Mouse (Mus musculus) left cerebral cortex, postnatal 25 days (tissue): Measurements from ENCODE around the gene Hkdc1. TPM values are rescaled to one million over a fixed set of nuclear protein-coding genes. Genes with fewer than 3 reads are reported as not detected.

Experiments
- DNase-seq, 2 experiments: peaks; one replicate each; pipeline ENCODE4 v3.0.0; 2022; ENCODE audit warnings: low spot score in 2 of 2, mixed read lengths in 1 of 2
- intact Hi-C: fragments of 180-260 bp; cut with DNase I; formaldehyde crosslinking; loops from one replicate; pipeline ENCODE4 v1.15.1; 2025
- total RNA-seq, 2 experiments: library from RNA; stranded (reverse); gene quantifications; 2 replicates each; pipeline ENCODE4 v1.2.3; 2021

Gene Hkdc1
- total RNA-seq, 2 experiments from 2014 or later = 12.9 to 13.3 TPM

DNA sequence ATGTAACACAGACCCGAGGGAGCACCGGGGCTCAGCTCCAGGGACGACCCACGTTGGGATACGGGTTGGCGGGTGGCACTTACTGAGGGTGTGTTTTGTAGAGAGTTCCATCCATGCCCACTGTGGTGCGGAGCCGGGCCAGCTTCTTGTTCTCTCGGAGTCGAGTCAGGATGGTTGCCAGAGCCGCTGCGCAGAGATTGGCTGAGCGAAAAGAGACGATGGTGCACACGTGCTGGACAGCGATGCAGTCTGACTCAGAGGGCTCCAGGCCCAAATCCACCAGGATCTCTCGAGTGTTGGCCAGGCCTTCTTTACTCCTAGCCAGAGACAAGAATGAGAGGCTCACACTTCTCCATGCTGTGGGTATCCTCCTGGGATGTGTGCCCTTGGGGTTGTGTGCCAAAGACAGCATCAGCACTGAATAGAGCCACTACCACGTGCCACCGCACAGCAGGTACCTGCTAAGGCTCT, 20.6 kb downstream of the Hkdc1 start:
- intact Hi-C loops = no loop called here
- peak in 1 of 2 experiments; percentile 42 for DNase-seq

- no peak for DNase-seq
- intact Hi-C loops = no loop called here
Measured at GRCm38 (mm10) chr10:62383011-62383410, 39.3 kb downstream of the Hkdc1 start.

DNA sequence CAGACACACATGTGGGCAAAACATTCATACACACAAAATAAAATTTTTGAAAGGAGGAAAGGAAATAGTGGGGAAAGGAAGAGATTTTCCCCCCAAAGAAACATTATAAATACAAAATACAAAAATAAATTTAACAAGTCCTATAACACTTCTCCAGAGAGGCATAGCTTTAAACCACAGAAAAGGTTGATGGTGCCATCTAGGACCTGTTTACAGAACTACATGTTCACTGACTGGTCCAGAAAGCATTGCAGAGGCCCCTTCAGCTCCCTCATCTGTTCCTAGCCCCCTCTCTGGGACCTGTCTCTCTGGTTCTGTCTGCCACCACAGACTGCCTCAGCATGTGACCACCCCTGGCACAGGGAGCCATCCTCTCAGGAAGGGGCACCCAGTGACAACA, 41.4 kb downstream of the Hkdc1 start:
- no peak for DNase-seq
- intact Hi-C loops = no loop called here

DNA sequence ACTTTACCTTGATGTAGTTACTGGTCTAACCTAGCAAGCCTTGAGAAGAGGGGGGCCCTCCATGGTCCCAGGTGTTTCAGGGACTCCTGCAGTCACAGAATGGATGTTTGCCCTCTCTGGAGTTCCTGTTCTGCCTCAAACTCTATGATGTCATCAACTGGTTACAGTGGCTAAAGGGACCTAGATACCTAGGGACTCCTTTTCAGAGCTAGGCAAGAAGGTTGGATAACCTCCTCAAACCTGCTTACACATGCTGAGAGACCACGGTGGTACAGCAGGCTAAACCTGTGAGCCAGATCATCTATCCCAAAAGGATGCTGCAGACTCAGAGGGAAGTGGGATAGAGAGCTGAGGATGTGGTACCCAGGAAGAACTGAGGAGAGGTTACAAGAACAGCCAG, 42.5 kb downstream of the Hkdc1 start, which contains the start of gene Hk1:
Hk1 (minus strand) TSS at position 101 of the 400 bp plus-strand sequence.
- no peak for DNase-seq
- intact Hi-C loops = no loop called here

DNA sequence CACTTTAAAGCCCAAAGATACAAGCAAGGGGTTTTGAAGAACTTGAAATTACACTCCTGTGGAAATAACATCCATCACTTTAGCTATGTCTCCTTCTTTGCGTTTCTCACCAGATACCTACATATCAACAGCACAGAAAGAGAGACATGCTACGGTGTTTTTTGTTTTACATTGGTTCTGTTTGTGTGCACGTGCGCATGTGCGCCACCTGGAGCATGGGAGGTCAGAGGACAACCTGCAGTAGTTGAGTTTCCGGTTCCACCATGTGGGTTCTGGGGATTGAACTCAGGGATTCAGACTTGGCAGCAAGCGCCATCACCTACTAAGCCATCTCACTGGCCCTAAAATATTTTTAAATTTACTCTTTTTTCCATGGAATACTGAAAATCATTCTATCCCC, 63.5 kb downstream of the Hkdc1 start:
- intact Hi-C loops = no loop called here

GRCm38 (mm10) chr10:62356105-62356730, 66.1 kb downstream of the Hkdc1 start:
- intact Hi-C loops = no loop called here
- DNase-seq = peak; percentile 38 to 67

More for the DNA sequence above, 63.5 kb downstream of the Hkdc1 start:
- DNase-seq = no peak

- no peak for DNase-seq
- intact Hi-C loops = no loop called here
Measured at GRCm38 (mm10) chr10:62345147-62345546, 77.1 kb downstream of the Hkdc1 start.

- intact Hi-C loops = no loop called here
Measured at GRCm38 (mm10) chr10:62344004-62344752, 78.1 kb downstream of the Hkdc1 start.

DNA sequence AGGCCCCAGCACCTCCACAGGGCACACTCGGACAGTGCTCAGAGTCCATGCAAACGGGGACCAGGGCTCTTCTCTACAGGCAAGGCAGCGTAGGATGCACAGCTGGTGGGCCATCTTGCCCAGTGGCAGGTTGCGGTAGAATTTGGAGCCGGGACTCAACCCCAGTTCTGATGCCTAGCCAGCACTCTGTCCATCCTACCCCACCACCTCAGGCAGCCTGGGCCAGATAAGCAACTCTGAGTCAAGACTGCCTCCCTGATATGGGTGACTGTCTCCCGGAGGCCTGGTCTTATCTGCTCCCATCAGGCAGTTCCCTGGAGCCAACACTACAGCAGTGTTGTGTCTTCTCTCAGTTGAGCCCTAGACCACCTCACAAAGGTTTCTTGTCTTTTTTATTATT, 79.8 kb downstream of the Hkdc1 start:
- intact Hi-C loops = no loop called here
- no peak for DNase-seq

More at GRCm38 (mm10) chr10:62344004-62344752, 78.1 kb downstream of the Hkdc1 start:
- no peak for DNase-seq

- intact Hi-C loops = loop anchor here (2.0 kb wide), 1 partner anchor 69 kb away; no protein-coding TSS in a partner anchor
- no peak for DNase-seq
Measured at GRCm38 (mm10) chr10:62341956-62342355, 80.3 kb downstream of the Hkdc1 start.

GRCm38 (mm10) chr10:62340991-62341390, 81.3 kb downstream of the Hkdc1 start:
- DNase-seq = no peak
- intact Hi-C loops = loop anchor here (1.0 to 2.0 kb wide), 3 partner anchors 41 to 108 kb away; partner anchors contain the start of genes 4930507D05Rik and Supv3l1

- peak; percentile 96 to 99 for DNase-seq
- intact Hi-C loops = loop anchor here (1.0 to 2.0 kb wide), 3 partner anchors 40 to 109 kb away; partner anchors contain the start of genes 4930507D05Rik and Supv3l1
Measured at GRCm38 (mm10) chr10:62340095-62340731, 82.1 kb downstream of the Hkdc1 start.

- DNase-seq = peak; percentile 65 to 72
- intact Hi-C loops = loop anchor here (1.0 to 5.0 kb wide), 4 partner anchors 39 to 110 kb away; partner anchors contain the start of genes 4930507D05Rik and Supv3l1
Measured at GRCm38 (mm10) chr10:62339211-62340094, 82.8 kb downstream of the Hkdc1 start.

GRCm38 (mm10) chr10:62338626-62339025, 83.7 kb downstream of the Hkdc1 start:
- no peak for DNase-seq
- intact Hi-C loops = loop anchor here (5.0 kb wide), 1 partner anchor 56 kb away; no protein-coding TSS in a partner anchor

- intact Hi-C loops = loop anchor here (5.0 kb wide), 1 partner anchor 56 kb away; no protein-coding TSS in a partner anchor
- DNase-seq = no peak
Measured at GRCm38 (mm10) chr10:62338176-62338575, 84.1 kb downstream of the Hkdc1 start.

DNA sequence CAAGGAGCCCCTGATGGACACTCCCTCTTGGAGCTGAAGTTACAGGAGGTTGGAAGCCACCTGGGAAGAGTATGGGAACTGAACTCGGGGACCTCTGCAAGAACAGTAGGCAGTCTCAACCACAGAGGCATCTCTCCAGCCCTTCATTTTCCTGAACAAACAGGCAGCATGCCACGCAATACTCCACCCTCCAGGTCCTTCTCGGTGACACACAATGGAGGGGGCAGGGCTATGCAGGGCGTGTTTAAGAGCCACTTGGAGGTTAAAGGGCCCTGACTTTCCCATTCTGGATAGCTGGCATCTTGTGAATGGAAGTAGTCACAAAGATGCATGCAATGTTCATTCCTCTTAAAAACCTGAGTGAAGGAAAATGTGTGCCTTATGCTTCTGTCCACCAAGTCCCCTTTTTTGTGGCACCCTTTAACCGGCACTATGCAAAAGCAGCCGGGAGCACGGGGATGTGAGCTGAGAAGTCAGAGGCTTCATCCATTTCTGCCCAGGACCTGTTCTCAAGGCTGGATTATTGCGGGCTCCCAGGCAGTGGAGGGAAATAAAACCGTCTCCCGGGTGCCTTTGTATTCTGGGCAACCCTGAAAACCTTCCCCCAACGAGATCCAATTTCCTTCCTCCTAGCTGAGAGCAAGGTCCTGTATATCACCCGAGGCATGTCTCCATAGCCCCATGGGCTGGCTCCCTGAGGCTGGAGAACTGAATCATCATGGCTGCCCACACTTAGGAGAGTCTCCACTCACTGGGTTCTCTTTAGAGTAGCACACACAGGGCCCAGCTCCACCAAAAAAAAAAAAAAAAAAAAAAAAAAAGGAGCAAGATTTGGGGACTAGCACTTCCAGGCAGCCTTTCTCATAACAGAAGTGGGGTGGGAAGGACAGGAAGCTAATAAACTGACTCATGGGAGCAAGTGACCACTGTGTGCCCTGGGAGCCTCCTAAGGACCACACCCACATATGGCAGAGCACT, 85.4 kb downstream of the Hkdc1 start:
- DNase-seq = no peak
- intact Hi-C loops = loop anchor here (5.0 kb wide), 1 partner anchor 55 kb away; no protein-coding TSS in a partner anchor

GRCm38 (mm10) chr10:62335423-62335776, 86.9 kb downstream of the Hkdc1 start:
- intact Hi-C loops = loop anchor here (5.0 kb wide), 1 partner anchor 53 kb away; no protein-coding TSS in a partner anchor

More at GRCm38 (mm10) chr10:62335423-62335776, 86.9 kb downstream of the Hkdc1 start:
- DNase-seq = no peak
